Mouse (Mus musculus) cerebellum, adult 11 months (tissue): ENCODE data around the gene Krt82.

ENCODE experiments used
- DNase-seq: peaks from one replicate; pipeline ENCODE4 v3.0.0; 2022

Krt82 gene

GRCm38 (mm10) chr15:101508247-101508646 lies 42.2 kb downstream of the Krt82 start:
- DNase-seq = no peak

- DNase-seq = no peak
Observed at GRCm38 (mm10) chr15:101506896-101507758, 43.3 kb downstream of the Krt82 start.

- DNase-seq = no peak
Observed at GRCm38 (mm10) chr15:101497181-101497580, 53.3 kb downstream of the Krt82 start.

GRCm38 (mm10) chr15:101495266-101495665 lies 55.2 kb downstream of the Krt82 start:
- no peak for DNase-seq

- no peak for DNase-seq
Observed at GRCm38 (mm10) chr15:101494203-101494602, 56.3 kb downstream of the Krt82 start.

GRCm38 (mm10) chr15:101493713-101494112 lies 56.8 kb downstream of the Krt82 start:
- DNase-seq = no peak

- DNase-seq = no peak
Observed at GRCm38 (mm10) chr15:101492718-101493117, 57.7 kb downstream of the Krt82 start.

- no peak for DNase-seq
Observed at GRCm38 (mm10) chr15:101491431-101491830, 59.0 kb downstream of the Krt82 start, which contains the start of gene Krt83. Krt83 (minus strand) TSS chr15:101491512.
